Mouse (Mus musculus) hindbrain, embryonic 10.5 days (tissue): Measurements from ENCODE around the gene Rab30. TPM values are rescaled to one million over a fixed set of nuclear protein-coding genes. Genes with fewer than 3 reads are reported as not detected.

Source experiments
- DNase-seq: peaks from one replicate; pipeline ENCODE4 v3.0.0-alpha.2; 2017; ENCODE audit warnings: low spot score
- H3K27ac ChIP-seq: fragments of 300-500 bp; sonication (generic); 2 replicates; pipeline ENCODE4 v1.5.1; 2016; ENCODE audit warnings: mild to moderate bottlenecking, moderate library complexity
- H3K27me3 ChIP-seq: fragments of 300-500 bp; sonication (generic); 2 replicates; pipeline ENCODE4 v1.6.1; 2016; ENCODE audit warnings: mild to moderate bottlenecking; ENCODE audit not compliant: poor library complexity, insufficient read depth, severe bottlenecking
- H3K36me3 ChIP-seq: fragments of 300-500 bp; sonication (generic); 2 replicates; pipeline ENCODE4 v1.6.1; 2016; ENCODE audit warnings: mild to moderate bottlenecking, moderate library complexity
- H3K4me1 ChIP-seq: fragments of 300-500 bp; sonication (generic); replicated peaks from 2 replicates; pipeline ENCODE4 v1.6.1; 2016; ENCODE audit warnings: mild to moderate bottlenecking
- H3K4me3 ChIP-seq: fragments of 300-500 bp; sonication (generic); 2 replicates; pipeline ENCODE4 v1.5.1; 2016; ENCODE audit warnings: mild to moderate bottlenecking, moderate library complexity
- H3K9me3 ChIP-seq: fragments of 300-500 bp; sonication (generic); 2 replicates; pipeline ENCODE4 v1.6.1; 2016; ENCODE audit warnings: mild to moderate bottlenecking, moderate library complexity
- WGBS: fragments of 180-500 bp; shearing (Covaris S2); methylation state at CpG from one replicate; pipeline ENCODE4 v1.1.7; 2016; 5-methylcytosine and 5-hydroxymethylcytosine counted together
- polyA plus RNA-seq: library from polyadenylated mRNA; unstranded; fragments of >200 nt; fragmentation: Nextera tagmentation; extraction: Ambion mirVana; gene quantifications from 2 replicates; pipeline ENCODE4 v1.2.1, GENCODE M21; 2016

The Rab30 gene
- polyA plus RNA-seq, 1 experiment from 2014 or later, result 14.7 TPM

DNA sequence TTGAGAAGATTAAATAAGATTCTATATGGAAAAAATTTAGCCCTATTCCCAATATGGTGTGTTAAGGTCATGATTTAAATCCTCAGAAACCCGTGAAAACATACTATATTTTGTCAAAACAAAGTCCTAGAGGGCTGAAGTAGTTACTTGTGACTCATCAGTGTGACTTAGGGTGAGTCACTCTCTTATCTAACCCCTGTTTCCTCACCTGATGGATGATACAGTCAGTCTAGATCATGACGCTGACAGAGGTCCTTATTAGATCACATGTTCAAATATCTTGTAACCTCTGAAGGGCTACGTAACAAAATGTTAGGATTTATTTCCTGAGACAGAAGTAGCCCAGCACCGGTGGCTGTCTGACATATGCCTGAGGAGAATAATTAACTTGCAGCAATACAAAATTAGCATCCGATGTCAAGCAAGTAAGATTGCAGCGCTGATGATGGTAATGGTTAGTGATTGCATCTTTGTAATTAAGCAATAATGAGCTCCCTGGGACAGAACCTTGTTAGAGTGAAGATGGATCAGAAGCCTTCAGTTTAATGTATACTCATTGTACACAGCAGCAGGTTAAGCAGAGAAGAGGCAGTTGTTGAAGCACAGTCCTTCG is 70.4 kb downstream of the Rab30 start:
- Histone ChIP-seq H3K4me1 (peaks cover 1% of the 10 kb centered on the region; the same call in 1 of the 2 replicates), H3K9me3 (no peaks in the 10 kb centered on the region), H3K4me3 (no peak overlapping the region), H3K36me3 (no peaks in the 10 kb centered on the region), H3K27me3 (no peaks in the 10 kb centered on the region), H3K27ac (no peak overlapping the region)
- DNase-seq, result no peak
- 89% methylated on average over 7 of the region's 7 CpGs for WGBS

DNA sequence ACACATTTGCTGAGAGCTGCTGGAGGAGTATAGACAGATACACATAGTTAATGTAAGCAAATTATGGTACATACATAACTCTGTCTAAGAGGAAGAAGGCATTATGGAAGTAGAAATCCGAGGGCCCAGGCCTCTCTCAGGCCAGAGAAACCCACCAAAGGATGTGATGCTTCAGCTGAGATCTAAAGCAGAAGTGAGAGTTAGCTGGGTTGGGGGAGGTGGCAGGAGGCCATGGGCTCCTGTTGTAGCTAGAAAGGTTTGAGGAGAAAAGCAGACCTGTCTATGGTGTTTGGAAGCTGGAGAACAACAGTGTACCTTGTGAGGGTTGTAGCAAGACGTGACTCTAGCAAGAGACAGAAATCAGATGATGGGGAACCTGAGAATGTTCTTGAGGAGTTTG is 75.8 kb downstream of the Rab30 start:
- 83% methylated on average over 2 of the region's 2 CpGs for whole genome bisulfite sequencing
- Histone ChIP-seq H3K9me3 (no peaks in the 10 kb centered on the region), H3K4me3 (no peak overlapping the region), H3K36me3 (no peaks in the 10 kb centered on the region), H3K4me1 (no peaks in the 10 kb centered on the region), H3K27me3 (no peaks in the 10 kb centered on the region), H3K27ac (no peak overlapping the region)
- no peak for DNase-seq

DNA sequence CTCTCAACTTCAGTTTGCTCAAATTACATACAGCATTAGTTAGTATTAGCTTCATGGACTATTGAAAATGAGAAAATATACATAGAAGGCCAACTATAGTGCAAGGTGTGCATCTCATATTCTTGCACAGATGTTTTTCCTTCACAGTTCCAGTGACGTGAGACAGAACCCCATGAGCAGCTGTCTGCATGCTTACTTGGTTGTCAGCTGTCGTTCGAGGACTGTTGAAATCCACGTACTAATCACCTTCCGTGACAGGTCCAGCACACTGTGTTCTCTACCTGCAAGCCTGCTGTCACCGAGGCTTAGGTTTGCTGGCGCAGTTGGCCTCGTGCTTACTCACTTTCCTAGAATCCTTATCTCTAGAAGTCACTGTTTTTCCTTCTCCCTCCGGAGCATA is 76.5 kb downstream of the Rab30 start:
- Histone ChIP-seq H3K27ac (no peak overlapping the region), H3K36me3 (no peaks in the 10 kb centered on the region), H3K9me3 (no peaks in the 10 kb centered on the region), H3K4me1 (no peaks in the 10 kb centered on the region), H3K4me3 (no peak overlapping the region), H3K27me3 (no peaks in the 10 kb centered on the region)
- DNase-seq, result no peak
- 93% methylated on average over 9 of the region's 9 CpGs for WGBS

DNA sequence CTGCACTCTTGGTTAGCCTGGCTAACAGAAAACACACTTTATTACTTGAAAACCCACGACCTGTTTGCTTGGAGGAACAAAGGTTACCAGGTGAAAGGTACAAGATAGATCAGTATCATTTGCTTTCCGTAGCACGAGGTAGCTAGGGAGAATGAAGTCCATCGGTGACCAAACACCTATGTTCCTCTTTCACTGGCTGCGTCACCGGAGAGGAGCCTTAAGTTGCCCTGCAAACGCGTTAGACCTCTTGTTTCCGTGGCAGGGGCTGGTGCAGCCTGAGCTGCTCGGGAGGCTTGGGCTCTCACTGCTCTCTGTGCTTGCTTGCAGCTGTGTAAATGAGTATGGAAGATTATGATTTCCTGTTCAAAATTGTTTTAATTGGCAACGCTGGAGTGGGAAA is 78.3 kb downstream of the Rab30 start:
- no peaks in the 10 kb centered on the region for H3K9me3 ChIP-seq
- H3K36me3 ChIP-seq, result no peaks in the 10 kb centered on the region
- no peak overlapping the region for H3K4me3 ChIP-seq
- H3K4me1 ChIP-seq, result no peaks in the 10 kb centered on the region
- H3K27me3 ChIP-seq, result no peaks in the 10 kb centered on the region
- 86% methylated on average over 11 of the region's 11 CpGs for WGBS
- no peak for DNase-seq
- H3K27ac ChIP-seq, result no peak overlapping the region

- DNase-seq, result no peak
- Histone ChIP-seq H3K4me3 (no peak overlapping the region), H3K4me1 (no peaks in the 10 kb centered on the region), H3K9me3 (no peaks in the 10 kb centered on the region), H3K27ac (no peak overlapping the region), H3K27me3 (no peaks in the 10 kb centered on the region), H3K36me3 (no peaks in the 10 kb centered on the region)
- 86% methylated on average over 1 of the region's 1 CpGs for WGBS
These were observed 79.0 kb downstream of the Rab30 start for GRCm38 (mm10) chr7:92820410-92820809.

GRCm38 (mm10) chr7:92820941-92821465 is 79.6 kb downstream of the Rab30 start:
- H3K27me3 ChIP-seq, result no peaks in the 10 kb centered on the region

DNA sequence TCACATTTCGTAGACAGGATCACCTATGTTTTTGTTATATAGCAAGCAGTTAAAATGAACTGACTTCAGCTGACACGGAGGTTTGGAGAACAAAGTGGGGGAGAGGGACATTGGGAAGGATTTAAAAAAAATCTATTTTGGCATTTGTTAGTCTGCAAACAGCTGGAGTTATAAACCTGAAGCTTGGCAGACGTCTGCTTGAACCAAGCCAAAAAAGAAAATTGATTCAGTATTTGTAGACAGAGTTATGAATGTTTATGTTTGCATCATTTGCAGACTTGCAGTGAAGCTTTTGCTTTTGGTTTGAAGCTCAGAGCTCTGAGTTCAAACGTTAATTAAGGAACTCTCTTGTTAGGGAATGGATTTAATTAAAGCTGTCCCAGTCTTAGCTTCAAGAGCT is 80.5 kb downstream of the Rab30 start:
- Histone ChIP-seq H3K4me1 (no peaks in the 10 kb centered on the region), H3K36me3 (no peaks in the 10 kb centered on the region), H3K27me3 (no peaks in the 10 kb centered on the region), H3K27ac (no peak overlapping the region), H3K4me3 (no peak overlapping the region), H3K9me3 (no peaks in the 10 kb centered on the region)
- DNase-seq, result no peak
- 67% methylated on average over 4 of the region's 4 CpGs for WGBS

More at GRCm38 (mm10) chr7:92820941-92821465, 79.6 kb downstream of the Rab30 start:
- no peaks in the 10 kb centered on the region for H3K4me1 ChIP-seq
- H3K36me3 ChIP-seq, result no peaks in the 10 kb centered on the region
- H3K9me3 ChIP-seq, result no peaks in the 10 kb centered on the region
- WGBS, result 84% methylated on average over 7 of the region's 7 CpGs
- H3K4me3 ChIP-seq, result no peak overlapping the region
- H3K27ac ChIP-seq, result no peak overlapping the region
- DNase-seq, result no peak

DNA sequence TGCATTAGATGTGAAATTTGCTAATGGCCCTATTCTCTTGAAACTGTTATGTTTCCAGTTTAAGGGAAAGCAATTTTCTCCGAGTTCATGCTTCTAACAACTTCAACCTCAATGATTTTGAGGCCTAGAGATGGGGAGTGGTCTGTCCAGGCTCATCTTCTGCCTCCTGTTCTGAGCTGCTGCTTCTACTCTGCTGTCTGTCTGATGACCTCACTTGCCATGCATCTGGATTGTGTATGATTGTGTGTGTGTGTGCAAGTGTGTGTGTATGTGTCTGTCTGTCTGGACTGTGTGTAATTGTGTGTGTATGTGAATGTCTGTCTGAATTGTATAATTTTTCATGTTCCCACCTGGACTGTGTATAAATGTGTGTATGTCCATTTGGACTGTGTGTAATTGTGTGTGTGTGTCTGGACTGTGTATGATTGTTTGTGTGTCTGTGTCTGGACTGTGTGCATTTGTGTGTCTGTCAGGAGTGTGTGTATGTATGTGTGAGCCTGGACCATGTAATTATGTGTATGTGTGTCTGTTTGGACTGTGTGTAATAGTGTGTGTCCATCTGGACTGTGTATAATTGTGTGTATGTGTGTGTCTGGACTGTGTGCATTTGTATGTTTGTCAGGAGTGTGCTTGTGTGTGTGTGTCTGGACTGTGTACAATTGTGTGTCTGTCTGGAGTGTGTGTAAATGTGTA is 81.2 kb downstream of the Rab30 start:
- DNase-seq, result no peak
- H3K4me1 ChIP-seq, result no peaks in the 10 kb centered on the region
- H3K27ac ChIP-seq, result no peak overlapping the region
- no peaks in the 10 kb centered on the region for H3K27me3 ChIP-seq
- H3K36me3 ChIP-seq, result no peaks in the 10 kb centered on the region
- H3K9me3 ChIP-seq, result no peaks in the 10 kb centered on the region
- whole genome bisulfite sequencing, result 62% methylated on average over 1 of the region's 1 CpGs
- H3K4me3 ChIP-seq, result no peak overlapping the region

DNA sequence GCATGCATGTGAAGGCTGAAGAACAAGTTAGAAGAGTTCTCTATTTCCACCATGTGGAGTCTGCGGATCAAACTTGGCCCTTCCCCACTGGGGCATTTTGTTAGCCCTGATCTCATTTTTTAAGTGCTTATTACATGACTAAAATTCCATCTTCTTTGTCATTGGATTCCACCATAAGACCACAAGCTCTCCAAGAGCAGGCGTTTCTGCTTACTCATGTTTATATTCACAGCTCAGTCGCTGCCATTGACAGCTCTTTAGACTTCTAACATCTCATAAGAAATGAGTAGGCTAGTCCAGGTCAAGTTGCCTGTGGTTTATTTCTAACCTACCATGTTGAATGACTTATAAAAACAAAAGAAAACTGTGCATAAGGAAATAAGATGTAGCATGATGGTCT is 84.8 kb downstream of the Rab30 start:
- Histone ChIP-seq H3K36me3 (no peaks in the 10 kb centered on the region), H3K27ac (no peak overlapping the region), H3K27me3 (no peaks in the 10 kb centered on the region), H3K9me3 (no peaks in the 10 kb centered on the region), H3K4me1 (no peaks in the 10 kb centered on the region), H3K4me3 (no peak overlapping the region)
- DNase-seq, result no peak
- 90% methylated on average over 3 of the region's 3 CpGs for WGBS

- H3K4me3 ChIP-seq, result no peak overlapping the region
- DNase-seq, result no peak
- H3K36me3 ChIP-seq, result 0 out of 2 replicates have a peak, but pooled peaks cover under 1% of the 10 kb centered on the region
- 56% methylated on average over 3 of the region's 3 CpGs for WGBS
- no peaks in the 10 kb centered on the region for H3K9me3 ChIP-seq
- no peaks in the 10 kb centered on the region for H3K27me3 ChIP-seq
- H3K27ac ChIP-seq, result no peak overlapping the region
- no peaks in the 10 kb centered on the region for H3K4me1 ChIP-seq
These were observed 86.6 kb downstream of the Rab30 start for GRCm38 (mm10) chr7:92827981-92828380.

GRCm38 (mm10) chr7:92832395-92832794 is 91.0 kb downstream of the Rab30 start:
- no peak overlapping the region for H3K4me3 ChIP-seq
- DNase-seq, result no peak
- H3K27me3 ChIP-seq, result no peaks in the 10 kb centered on the region
- 92% methylated on average over 6 of the region's 6 CpGs for WGBS
- H3K4me1 ChIP-seq, result no peaks in the 10 kb centered on the region
- H3K9me3 ChIP-seq, result no peaks in the 10 kb centered on the region
- H3K27ac ChIP-seq, result no peak overlapping the region
- H3K36me3 ChIP-seq, result peaks cover 10% of the 10 kb centered on the region; the same call in 1 of the 2 replicates

DNA sequence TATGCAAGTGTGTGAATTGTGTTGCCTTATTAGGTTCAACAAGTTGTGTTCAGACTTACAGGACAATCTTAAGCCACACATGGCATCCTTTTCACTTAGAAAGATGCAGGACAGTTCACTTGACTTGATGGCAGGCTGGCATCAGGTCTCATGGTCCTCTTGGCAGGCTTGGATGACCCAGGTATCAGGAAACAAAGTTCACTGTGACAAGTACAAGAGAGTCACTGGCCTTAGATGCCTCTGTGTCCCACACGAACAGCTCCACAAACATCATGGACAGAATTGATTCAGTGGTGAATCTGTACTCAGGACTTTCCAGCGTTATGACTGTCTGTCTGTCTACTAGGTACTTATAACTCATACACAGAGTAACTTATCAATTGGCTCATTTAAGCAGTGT is 93.0 kb downstream of the Rab30 start:
- DNase-seq, result no peak
- Histone ChIP-seq H3K4me1 (no peaks in the 10 kb centered on the region), H3K4me3 (no peak overlapping the region), H3K36me3 (peaks cover 10% of the 10 kb centered on the region; the same call in 1 of the 2 replicates), H3K27me3 (no peaks in the 10 kb centered on the region), H3K27ac (no peak overlapping the region), H3K9me3 (no peaks in the 10 kb centered on the region)
- 97% methylated on average over 2 of the region's 2 CpGs for WGBS

DNA sequence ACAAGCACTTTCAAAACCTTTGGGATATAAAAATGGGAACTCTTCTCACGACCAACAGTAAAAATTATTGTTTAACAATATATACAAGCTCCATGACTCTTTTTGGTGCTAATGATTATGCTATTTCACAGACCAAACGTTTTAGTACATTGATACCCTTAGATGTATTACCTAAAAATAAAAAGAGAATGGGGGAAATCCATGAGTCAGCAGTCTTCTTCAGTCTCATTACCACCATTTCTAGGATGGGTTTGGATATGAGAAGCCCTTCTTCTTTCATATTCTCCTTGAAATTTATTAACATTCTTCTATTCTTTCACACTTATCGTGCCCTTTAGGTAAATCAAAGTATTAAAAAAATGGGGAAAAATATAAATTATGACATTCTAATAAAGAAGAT is 95.0 kb downstream of the Rab30 start:
- H3K27me3 ChIP-seq, result no peaks in the 10 kb centered on the region
- 82% methylated on average over 3 of the region's 3 CpGs for WGBS
- no peaks in the 10 kb centered on the region for H3K4me1 ChIP-seq
- peaks cover 10% of the 10 kb centered on the region; the same call in 1 of the 2 replicates for H3K36me3 ChIP-seq
- no peak overlapping the region for H3K27ac ChIP-seq
- H3K4me3 ChIP-seq, result no peak overlapping the region
- H3K9me3 ChIP-seq, result no peaks in the 10 kb centered on the region
- no peak for DNase-seq
